Mouse (Mus musculus) ES-E14 (cell line): ENCODE results near the gene Mlf1. TPM values are rescaled to one million over a fixed set of nuclear protein-coding genes. Genes with fewer than 3 reads are reported as not detected.
A peak's percentile ranks its signal among the peaks of the same experiment; 100 is the strongest.

Experiments
- DNase-seq: peaks from one replicate; pipeline ENCODE4 v3.0.0-alpha.2; 2013; ENCODE audit warnings: low read depth, low spot score
- H3K27ac ChIP-seq: 2 replicates; pipeline ENCODE4 v1.5.1; 2012; ENCODE audit warnings: low read depth, mild to moderate bottlenecking, low read length, moderate library complexity, mixed read lengths; ENCODE audit not compliant: poor library complexity, insufficient read depth, severe bottlenecking
- H3K36me3 ChIP-seq: 2 replicates; pipeline ENCODE4 v1.6.1; 2012; ENCODE audit warnings: mild to moderate bottlenecking, low read length, moderate library complexity, mixed read lengths; ENCODE audit not compliant: control insufficient read depth, poor library complexity, insufficient read depth, severe bottlenecking
- H3K4me1 ChIP-seq, 2 experiments: fragments of 150-350 bp in 1 of 2; sonication (generic) in 1 of 2; 2 replicates each; pipeline ENCODE4 v1.6.1; 2012; ENCODE audit warnings: low read length in 2 of 2, mild to moderate bottlenecking in 1 of 2, mixed read lengths in 1 of 2; ENCODE audit not compliant: control insufficient read depth in 2 of 2, insufficient read depth in 2 of 2, poor library complexity in 1 of 2
- H3K4me3 ChIP-seq, 2 experiments: fragments of 150-350 bp in 1 of 2; sonication (generic) in 1 of 2; 2 replicates each; pipeline ENCODE4 v1.5.1; 2012; ENCODE audit warnings: low read length in 2 of 2, low read depth in 1 of 2, mild to moderate bottlenecking in 1 of 2, mixed read lengths in 1 of 2; ENCODE audit not compliant: insufficient read depth in 1 of 2, poor library complexity in 1 of 2, severe bottlenecking in 1 of 2
- H3K9ac ChIP-seq: 2 replicates; pipeline ENCODE4 v1.6.1; 2012; ENCODE audit warnings: low read depth, mild to moderate bottlenecking, low read length, mixed read lengths; ENCODE audit not compliant: poor library complexity, insufficient read depth, severe bottlenecking
- H3K9me3 ChIP-seq: fragments of 150-350 bp; sonication (generic); 2 replicates; pipeline ENCODE4 v1.6.1; 2012; ENCODE audit warnings: low read depth, mild to moderate bottlenecking, low read length; ENCODE audit not compliant: control insufficient read depth, insufficient read depth
- CHD2 ChIP-seq: IDR thresholded peaks from 2 replicates; pipeline ENCODE4 v1.6.1; 2014; ENCODE audit warnings: mild to moderate bottlenecking, low read depth, low read length, inconsistent platforms
- HCFC1 ChIP-seq: IDR thresholded peaks from 2 replicates; pipeline ENCODE4 v1.6.1; 2012; ENCODE audit warnings: low read length, inconsistent platforms, borderline replicate concordance; ENCODE audit not compliant: insufficient read depth
- MAFK ChIP-seq: IDR thresholded peaks from 2 replicates; pipeline ENCODE4 v1.6.1; 2014; ENCODE audit warnings: mild to moderate bottlenecking, low read depth, low read length, inconsistent platforms; ENCODE audit not compliant: insufficient read depth
- ZC3H11A ChIP-seq: IDR thresholded peaks from 2 replicates; pipeline ENCODE4 v1.6.1; 2012; ENCODE audit warnings: low read depth, mild to moderate bottlenecking, inconsistent platforms, low read length, borderline replicate concordance
- ZNF384 ChIP-seq: IDR thresholded peaks from 2 replicates; pipeline ENCODE4 v1.6.1; 2012; ENCODE audit warnings: low read depth, low read length, inconsistent platforms
- in situ Hi-C, 2 experiments: fragments of 600-800 bp; cut with MboI; formaldehyde crosslinking; loops; one replicate each; pipeline ENCODE4 v1.15.1; 2025; ENCODE audit warnings: low sequenced_read_pairs in 2 of 2, inconsistent platforms in 1 of 2; ENCODE audit not compliant: unreplicated experiment in 2 of 2
- total RNA-seq: library from RNA; depleted of rRNA; stranded (reverse); fragments of 300-350 nt; gene quantifications from 2 replicates; pipeline ENCODE4 v1.2.3, GENCODE M21; 2012; rRNA removed

Mlf1 gene
- total RNA-seq, 1 experiment, result 2.0 TPM

- Histone ChIP-seq H3K36me3 (peaks cover 9% of the 10 kb centered on the region; the same call in 1 of the 2 replicates), H3K9ac (no peak overlapping the region), H3K4me1 (peaks cover 0 to 2% of the 10 kb centered on the region in 2 experiments; a peak in 1 of 4 replicates), H3K27ac (no peak overlapping the region), H3K4me3 (peak overlapping the region in 1 of 2 experiments; percentile 83; a peak in 2 of 4 replicates), H3K9me3 (no peaks in the 10 kb centered on the region; the same call in 1 of the 2 replicates)
- no peak for DNase-seq
- TF ChIP-seq ZC3H11A, result no peak
- TF ChIP-seq HCFC1, result no peak
- TF ChIP-seq MAFK, result 0 out of 2 replicates have a peak, but pooled peaks have one; percentile 29
- TF ChIP-seq CHD2, result no peak
- no peak for TF ChIP-seq ZNF384
- in situ Hi-C loops, result no loop called here
These were observed 55.6 kb downstream of the Mlf1 start for GRCm38 (mm10) chr3:67429338-67429998.

- TF ChIP-seq CHD2 (no peak), HCFC1 (0 out of 2 replicates have a peak, but pooled peaks have one; percentile 46), MAFK (no peak), ZNF384 (0 out of 2 replicates have a peak, but pooled peaks have one; percentile 10), ZC3H11A (no peak)
These were observed 56.1 kb downstream of the Mlf1 start, which contains the start of gene Gfm1 for GRCm38 (mm10) chr3:67429999-67430380. Gfm1 (plus strand) TSS chr3:67430096.

GRCm38 (mm10) chr3:67434011-67434410 is 60.1 kb downstream of the Mlf1 start:
- no peak for DNase-seq
- H3K9ac ChIP-seq, result no peak overlapping the region
- H3K27ac ChIP-seq, result no peak overlapping the region
- H3K9me3 ChIP-seq, result no peaks in the 10 kb centered on the region
- H3K4me1 ChIP-seq, result peaks cover 0 to 2% of the 10 kb centered on the region in 2 experiments; a peak in 1 of 4 replicates
- peaks cover 26% of the 10 kb centered on the region for H3K36me3 ChIP-seq
- TF ChIP-seq ZNF384, result no peak
- TF ChIP-seq ZC3H11A, result no peak
- TF ChIP-seq CHD2, result no peak
- H3K4me3 ChIP-seq, result no peak overlapping the region
- in situ Hi-C loops, result no loop called here

More at GRCm38 (mm10) chr3:67429999-67430380, 56.1 kb downstream of the Mlf1 start, which contains the start of gene Gfm1:
- DNase-seq, result peak; percentile 86
- Histone ChIP-seq H3K36me3 (peaks cover 11% of the 10 kb centered on the region; the same call in 1 of the 2 replicates), H3K4me1 (peaks cover 0 to 2% of the 10 kb centered on the region in 2 experiments; a peak in 1 of 4 replicates), H3K4me3 (peak within 1 kb of the TSS; percentile 82 to 83), H3K9ac (peak within 1 kb of the TSS; percentile 89), H3K27ac (no peak within 1 kb of the TSS), H3K9me3 (no peaks in the 10 kb centered on the region; the same call in 1 of the 2 replicates)
- in situ Hi-C loops, result no loop called here

- TF ChIP-seq MAFK (no peak), CHD2 (no peak), ZC3H11A (no peak), ZNF384 (no peak), HCFC1 (no peak)
- H3K27ac ChIP-seq, result no peak overlapping the region
- H3K4me1 ChIP-seq, result peaks cover 0 to 3% of the 10 kb centered on the region in 2 experiments; a peak in 1 of 4 replicates
- no peak overlapping the region for H3K9ac ChIP-seq
- H3K36me3 ChIP-seq, result peaks cover 37% of the 10 kb centered on the region
- no peaks in the 10 kb centered on the region for H3K9me3 ChIP-seq
- in situ Hi-C loops, result no loop called here
- DNase-seq, result no peak
- no peak overlapping the region for H3K4me3 ChIP-seq
These were observed 73.2 kb downstream of the Mlf1 start for GRCm38 (mm10) chr3:67447143-67447542.

Other genes with a start within 250 kb of the Mlf1 start
- gene Gm17402, start 1.1 kb downstream of the Mlf1 start, total RNA-seq, result not detected in 2 replicates
- gene Gfm1, start 56.0 kb downstream of the Mlf1 start, total RNA-seq, result 88.2 and 89.2 TPM in 2 replicates
- gene Lxn, start 89.8 kb downstream of the Mlf1 start, total RNA-seq, result 3.7 and 6.3 TPM in 2 replicates
- 0.36 and 0.37 TPM in 2 replicates for gene Rarres1, start 141.4 kb downstream of the Mlf1 start, total RNA-seq
- gene Mfsd1, start 208.6 kb downstream of the Mlf1 start, total RNA-seq, result 96.6 and 117 TPM in 2 replicates